Mouse (Mus musculus) kidney, embryonic 14.5 days (tissue): ENCODE results near the gene Snx33. TPM values are rescaled to one million over a fixed set of nuclear protein-coding genes. Genes with fewer than 3 reads are reported as not detected.
"Not testable (repeated sequence)": the region's sequence is repeated elsewhere in the genome, so short reads cannot be mapped to it uniquely, and the experiment has no call there.

Experiments used
- ATAC-seq: fragments of 200-750 bp; cut with Nextera tagmentation; 2 replicates; pipeline ENCODE4 v1.8.0; 2017; ENCODE audit warnings: moderate number of reproducible peaks, mild to moderate bottlenecking, moderate TSS enrichment, moderate library complexity; ENCODE audit not compliant: low FRiP score, low TSS enrichment
- H3K27ac ChIP-seq: fragments of 300-500 bp; sonication (generic); 2 replicates; pipeline ENCODE4 v1.5.1; 2014; ENCODE audit warnings: low read depth, mild to moderate bottlenecking, low read length, moderate library complexity, mixed read lengths
- H3K27me3 ChIP-seq: fragments of 300-500 bp; sonication (generic); 2 replicates; pipeline ENCODE4 v1.6.1; 2014; ENCODE audit warnings: mild to moderate bottlenecking, low read length; ENCODE audit not compliant: control insufficient read depth, insufficient read depth
- H3K36me3 ChIP-seq: fragments of 300-500 bp; sonication (generic); 2 replicates; pipeline ENCODE4 v1.6.1; 2014; ENCODE audit warnings: low read length, mixed read lengths; ENCODE audit not compliant: control insufficient read depth, insufficient read depth
- H3K4me1 ChIP-seq: fragments of 300-500 bp; sonication (generic); 2 replicates; pipeline ENCODE4 v1.6.1; 2014; ENCODE audit warnings: low read length, mixed read lengths; ENCODE audit not compliant: control insufficient read depth, insufficient read depth
- H3K4me2 ChIP-seq: fragments of 300-500 bp; sonication (generic); replicated peaks from 2 replicates; pipeline ENCODE4 v1.6.1; 2014; ENCODE audit warnings: low read depth, mild to moderate bottlenecking, low read length
- H3K4me3 ChIP-seq: fragments of 300-500 bp; sonication (generic); 2 replicates; pipeline ENCODE4 v1.5.1; 2014; ENCODE audit warnings: mild to moderate bottlenecking, low read length
- H3K9ac ChIP-seq: fragments of 300-500 bp; sonication (generic); 2 replicates; pipeline ENCODE4 v1.6.1; 2014; ENCODE audit warnings: low read depth, mild to moderate bottlenecking, low read length, moderate library complexity
- H3K9me3 ChIP-seq: fragments of 300-500 bp; sonication (generic); 2 replicates; pipeline ENCODE4 v1.6.1; 2016; ENCODE audit warnings: low read length; ENCODE audit not compliant: control insufficient read depth
- WGBS: fragments of 180-500 bp; shearing (Covaris S2); extraction: QIAGEN DNeasy Blood & Tissue Kit; methylation state at CpG from one replicate; pipeline ENCODE4 v1.1.7; 2014; 5-methylcytosine and 5-hydroxymethylcytosine counted together
- polyA plus RNA-seq: library from polyadenylated mRNA; unstranded; fragments of >200 nt; fragmentation: Nextera tagmentation; extraction: Ambion mirVana; gene quantifications from 2 replicates; pipeline ENCODE4 v1.2.1, GENCODE M21; 2014

Snx33 gene
- polyA plus RNA-seq, 1 experiment from 2014 or later = 8.3 TPM

GRCm38 (mm10) chr9:56918466-56918865, 9.7 kb downstream of the Snx33 start:
- no peak overlapping the region for H3K4me2 ChIP-seq
- H3K9me3 ChIP-seq = peaks cover 5% of the 10 kb centered on the region; the same call in 1 of the 2 replicates
- peaks cover 52% of the 10 kb centered on the region for H3K36me3 ChIP-seq
- no peak overlapping the region for H3K4me3 ChIP-seq
- peaks cover 6% of the 10 kb centered on the region for H3K4me1 ChIP-seq
- no peak overlapping the region for H3K9ac ChIP-seq
- ATAC-seq = no peak
- H3K27me3 ChIP-seq = no peaks in the 10 kb centered on the region
- 96% methylated on average over 13 of the region's 13 CpGs for WGBS
- H3K27ac ChIP-seq = no peak overlapping the region

DNA sequence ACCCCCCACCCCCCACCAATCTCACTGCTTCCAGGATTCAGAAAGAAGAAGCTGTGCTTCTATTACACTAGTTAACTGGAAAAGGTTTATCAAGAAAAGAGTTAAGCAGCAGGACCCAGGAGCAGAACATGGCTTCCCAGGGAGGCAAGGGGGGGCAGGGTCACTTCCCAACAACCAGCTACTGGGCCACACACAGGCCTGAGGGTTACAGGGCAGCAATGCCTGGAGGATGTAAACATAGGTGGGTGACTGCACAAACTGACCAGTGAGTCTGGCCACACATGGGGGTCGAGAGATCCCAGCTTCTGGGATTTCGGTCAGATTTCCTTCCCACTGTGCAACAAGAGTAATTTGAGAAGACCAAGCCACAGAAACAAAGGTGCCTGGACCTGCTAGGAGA, 11.0 kb downstream of the Snx33 start:
- no peak for ATAC-seq
- no peaks in the 10 kb centered on the region for H3K27me3 ChIP-seq
- 60% methylated on average over 2 of the region's 2 CpGs for WGBS
- no peak overlapping the region for H3K27ac ChIP-seq
- peaks cover 48% of the 10 kb centered on the region for H3K36me3 ChIP-seq
- H3K9ac ChIP-seq = no peak overlapping the region
- no peak overlapping the region for H3K4me2 ChIP-seq
- no peak overlapping the region for H3K4me3 ChIP-seq
- peaks cover 5% of the 10 kb centered on the region; the same call in 1 of the 2 replicates for H3K9me3 ChIP-seq
- H3K4me1 ChIP-seq = no peaks in the 10 kb centered on the region

DNA sequence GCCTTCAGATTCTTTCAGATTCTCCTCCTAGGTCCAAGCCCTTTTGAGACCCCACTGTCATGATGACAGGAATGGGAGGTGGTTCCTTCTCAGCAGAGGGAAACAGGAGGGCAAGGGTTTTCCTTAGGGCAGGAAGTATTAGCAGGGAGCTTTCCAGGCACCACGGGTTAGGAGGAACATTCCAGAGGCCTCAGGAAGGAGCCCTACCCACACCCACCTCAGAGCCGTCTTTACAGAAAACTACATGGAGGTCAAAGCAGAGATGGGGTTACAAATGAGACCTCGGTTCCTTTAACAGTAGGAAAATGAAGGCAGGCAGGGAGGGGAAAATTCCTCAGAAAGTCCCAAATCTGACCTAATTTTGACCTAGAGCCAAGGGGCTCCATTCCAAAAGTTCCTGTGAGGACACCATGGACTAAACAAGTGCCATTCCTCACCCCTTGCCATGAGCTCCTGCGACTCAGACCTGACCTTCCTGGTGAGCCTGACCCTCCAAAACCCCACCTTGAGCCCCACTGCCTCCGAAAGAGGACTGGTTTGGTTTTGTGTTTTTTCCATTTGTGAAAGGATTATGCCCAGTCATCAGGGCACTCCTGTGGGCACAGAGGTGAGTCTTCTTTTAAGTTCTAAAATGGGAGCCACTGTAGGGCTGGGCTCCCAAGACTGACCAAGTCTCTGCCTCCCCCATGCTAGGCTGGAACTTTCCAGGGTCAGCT, 12.3 kb downstream of the Snx33 start:
- peaks cover 41% of the 10 kb centered on the region for H3K36me3 ChIP-seq
- no peak overlapping the region for H3K27ac ChIP-seq
- 78% methylated on average over 5 of the region's 5 CpGs for WGBS

GRCm38 (mm10) chr9:56915116-56915515, 13.1 kb downstream of the Snx33 start:
- Histone ChIP-seq H3K36me3 (peaks cover 41% of the 10 kb centered on the region), H3K4me1 (no peaks in the 10 kb centered on the region), H3K4me2 (no peak overlapping the region), H3K27me3 (no peaks in the 10 kb centered on the region), H3K27ac (no peak overlapping the region), H3K9ac (no peak overlapping the region), H3K4me3 (no peak overlapping the region), H3K9me3 (no peaks in the 10 kb centered on the region)
- WGBS = 100% methylated on average over 1 of the region's 1 CpGs
- ATAC-seq = no peak

More for the DNA sequence above, 12.3 kb downstream of the Snx33 start:
- Histone ChIP-seq H3K9ac (no peak overlapping the region), H3K27me3 (no peaks in the 10 kb centered on the region), H3K4me2 (no peak overlapping the region), H3K9me3 (no peaks in the 10 kb centered on the region), H3K4me1 (no peaks in the 10 kb centered on the region), H3K4me3 (no peak overlapping the region)
- no peak for ATAC-seq

DNA sequence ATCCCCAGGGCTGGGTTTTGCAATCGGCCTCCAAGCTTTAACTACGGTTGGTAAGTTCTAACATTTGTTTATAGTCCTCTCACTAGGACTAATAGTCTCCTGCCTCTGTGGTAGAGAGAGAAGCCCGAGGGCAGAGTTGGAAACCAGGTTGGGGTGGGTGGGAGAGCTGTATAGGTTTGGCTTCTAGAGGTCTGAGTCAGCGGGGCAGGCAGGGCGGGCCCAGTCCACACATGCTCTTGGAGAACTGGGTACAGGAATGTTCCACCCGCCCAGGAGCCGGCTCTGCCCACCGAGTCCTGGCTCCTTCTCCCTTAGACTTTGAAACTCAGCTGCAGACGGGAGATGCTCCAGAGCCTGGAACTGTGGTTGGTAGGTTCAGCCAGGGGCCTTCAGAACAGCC, 14.2 kb downstream of the Snx33 start:
- Histone ChIP-seq H3K27ac (no peak overlapping the region), H3K4me3 (no peak overlapping the region), H3K9ac (no peak overlapping the region), H3K4me1 (no peaks in the 10 kb centered on the region), H3K4me2 (no peak overlapping the region), H3K36me3 (peaks cover 33% of the 10 kb centered on the region), H3K27me3 (no peaks in the 10 kb centered on the region), H3K9me3 (no peaks in the 10 kb centered on the region)
- ATAC-seq = no peak
- WGBS = 80% methylated on average over 9 of the region's 9 CpGs

GRCm38 (mm10) chr9:56911017-56911416, 17.2 kb downstream of the Snx33 start:
- 68% methylated on average over 1 of the region's 1 CpGs for WGBS

GRCm38 (mm10) chr9:56909991-56910390, 18.2 kb downstream of the Snx33 start:
- not testable (repeated sequence) for H3K9me3 ChIP-seq, H3K36me3 ChIP-seq, H3K27me3 ChIP-seq, H3K4me1 ChIP-seq, H3K27ac ChIP-seq, H3K4me3 ChIP-seq, H3K9ac ChIP-seq, ATAC-seq, H3K4me2 ChIP-seq
- 54% methylated on average over 4 of the region's 4 CpGs for WGBS

More at GRCm38 (mm10) chr9:56911017-56911416, 17.2 kb downstream of the Snx33 start:
- Histone ChIP-seq H3K4me2 (no peak overlapping the region), H3K9me3 (no peaks in the 10 kb centered on the region), H3K4me3 (no peak overlapping the region), H3K27me3 (no peaks in the 10 kb centered on the region), H3K27ac (no peak overlapping the region), H3K4me1 (no peaks in the 10 kb centered on the region), H3K36me3 (peaks cover 6% of the 10 kb centered on the region), H3K9ac (no peak overlapping the region)
- ATAC-seq = no peak

DNA sequence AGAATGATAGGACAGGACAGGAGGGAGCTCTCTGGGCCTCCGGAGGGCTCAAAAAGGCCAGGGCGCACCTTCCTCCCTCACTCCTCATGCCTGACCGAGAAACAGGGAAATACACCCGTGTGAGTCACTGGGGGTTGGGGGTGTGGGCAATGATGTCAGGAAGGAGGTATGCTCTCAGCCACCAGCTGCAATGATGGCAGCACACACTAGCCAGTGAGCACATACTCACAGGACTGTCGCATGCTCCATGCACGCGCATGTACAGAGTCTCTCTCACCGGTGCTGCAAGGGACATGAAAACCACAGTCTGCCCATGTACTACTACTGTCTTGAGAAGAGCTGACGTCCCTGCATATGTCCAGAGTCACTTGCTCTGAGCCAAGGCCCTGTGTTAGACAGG, 20.6 kb downstream of the Snx33 start:
- H3K27me3 ChIP-seq = no peaks in the 10 kb centered on the region
- ATAC-seq = no peak
- H3K4me3 ChIP-seq = no peak overlapping the region
- H3K4me2 ChIP-seq = no peak overlapping the region
- H3K9ac ChIP-seq = no peak overlapping the region
- no peak overlapping the region for H3K27ac ChIP-seq
- no peaks in the 10 kb centered on the region for H3K36me3 ChIP-seq
- H3K9me3 ChIP-seq = no peaks in the 10 kb centered on the region
- H3K4me1 ChIP-seq = no peaks in the 10 kb centered on the region
- 80% methylated on average over 9 of the region's 9 CpGs for whole genome bisulfite sequencing

- 84% methylated on average over 3 of the region's 3 CpGs for WGBS
- Histone ChIP-seq H3K27ac (no peak overlapping the region), H3K27me3 (no peaks in the 10 kb centered on the region), H3K9ac (no peak overlapping the region), H3K4me2 (no peak overlapping the region), H3K4me1 (no peaks in the 10 kb centered on the region), H3K4me3 (no peak overlapping the region), H3K9me3 (no peaks in the 10 kb centered on the region), H3K36me3 (no peaks in the 10 kb centered on the region)
- no peak for ATAC-seq
Measured at GRCm38 (mm10) chr9:56903662-56904061, 24.5 kb downstream of the Snx33 start.
